Comparison of ENCODE assay signal across 8 mouse cellular contexts in genomic region chr11:12465229-12465628, GRCm38 (mm10). TPM values are rescaled to one million over a fixed set of nuclear protein-coding genes. Genes with fewer than 3 reads are reported as not detected.
DNase-seq lines count a peak whose midpoint lies in the region; ATAC-seq and TF ChIP-seq lines count a peak whose summit lies in the region.

No protein-coding gene starts in this region.

- no peaks in the 10 kb centered on the region for H3K36me3 ChIP-seq in liver, adult 2 months (ENCODE audit: control insufficient read depth, insufficient read depth, low read length)
- no peaks in the 10 kb centered on the region for H3K36me3 ChIP-seq in forebrain, embryonic 15.5 days
- H3K36me3 ChIP-seq in limb, embryonic 13.5 days = no peaks in the 10 kb centered on the region
- no peaks in the 10 kb centered on the region for H3K36me3 ChIP-seq in stomach, embryonic 14.5 days (ENCODE audit: control insufficient read depth, insufficient read depth, low read length)

- peak overlapping the region; percentile 86 for H3K4me3 ChIP-seq in liver, adult 2 months (ENCODE audit: insufficient read depth, low read depth, low read length)
- peak overlapping the region; percentile 62 for H3K4me3 ChIP-seq in forebrain, embryonic 15.5 days
- peak overlapping the region; percentile 73 for H3K4me3 ChIP-seq in limb, embryonic 13.5 days
- peak overlapping the region; percentile 70 for H3K4me3 ChIP-seq in stomach, embryonic 14.5 days (ENCODE audit: low read depth, low read length)

- H3K4me1 ChIP-seq in liver, adult 2 months (ENCODE audit: control insufficient read depth, insufficient read depth, low read length) = peaks cover 2% of the 10 kb centered on the region
- H3K4me1 ChIP-seq in forebrain, embryonic 15.5 days = peaks cover 8% of the 10 kb centered on the region; the same call in 1 of the 2 replicates
- peaks cover 10% of the 10 kb centered on the region for H3K4me1 ChIP-seq in limb, embryonic 13.5 days
- peaks cover 7% of the 10 kb centered on the region; the same call in 1 of the 2 replicates for H3K4me1 ChIP-seq in stomach, embryonic 14.5 days (ENCODE audit: control insufficient read depth, insufficient read depth, low read length)

- no peaks in the 10 kb centered on the region for H3K27me3 ChIP-seq in liver, adult 2 months (ENCODE audit: control insufficient read depth, insufficient read depth, low read length)
- peaks cover 14% of the 10 kb centered on the region for H3K27me3 ChIP-seq in forebrain, embryonic 15.5 days
- peaks cover 44% of the 10 kb centered on the region for H3K27me3 ChIP-seq in limb, embryonic 13.5 days
- no peaks in the 10 kb centered on the region for H3K27me3 ChIP-seq in stomach, embryonic 14.5 days (ENCODE audit: control insufficient read depth, insufficient read depth, low read length)

- no peak; the same call in 1 of the 2 replicates for ATAC-seq in forebrain, embryonic 15.5 days (replicated peaks)
- ATAC-seq in limb, embryonic 13.5 days (ENCODE audit: low FRiP score, low read depth) = no peak
- peak; percentile 16; the same call in 1 of the 2 replicates for ATAC-seq in stomach, embryonic 14.5 days (ENCODE audit: insufficient number of reproducible peaks, insufficient read depth, low FRiP score, low read depth)

- peak overlapping the region; percentile 26 for H3K27ac ChIP-seq in liver, adult 2 months (replicated peaks; ENCODE audit: insufficient read depth, low read depth, low read length)
- H3K27ac ChIP-seq in forebrain, embryonic 15.5 days (replicated peaks) = no peak overlapping the region
- no peak overlapping the region for H3K27ac ChIP-seq in limb, embryonic 13.5 days
- H3K27ac ChIP-seq in stomach, embryonic 14.5 days (ENCODE audit: low read length) = no peak overlapping the region

- no peaks in the 10 kb centered on the region; the same call in 1 of the 2 replicates for H3K79me2 ChIP-seq in liver, adult 2 months (ENCODE audit: control insufficient read depth, insufficient read depth, low read length)

- peak overlapping the region; percentile 89 for H3K9ac ChIP-seq in liver, adult 2 months (ENCODE audit: low read depth, low read length)
- H3K9ac ChIP-seq in forebrain, embryonic 15.5 days (replicated peaks) = peak overlapping the region; percentile 58
- no peak overlapping the region for H3K9ac ChIP-seq in limb, embryonic 13.5 days
- peak overlapping the region; percentile 33; the same call in 1 of the 2 replicates for H3K9ac ChIP-seq in stomach, embryonic 14.5 days (replicated peaks; ENCODE audit: low read depth, low read length)

- no peaks in the 10 kb centered on the region for H3K9me3 ChIP-seq in forebrain, embryonic 15.5 days
- no peaks in the 10 kb centered on the region for H3K9me3 ChIP-seq in limb, embryonic 13.5 days
- H3K9me3 ChIP-seq in stomach, embryonic 14.5 days (ENCODE audit: control insufficient read depth, low read depth, low read length) = no peaks in the 10 kb centered on the region

- TF ChIP-seq POLR2A in liver, adult 2 months (IDR thresholded peaks at IDR 0.05; ENCODE audit: extremely low read depth, insufficient read depth, low read length) = no peak

- H3K4me2 ChIP-seq in forebrain, embryonic 15.5 days (replicated peaks) = peak overlapping the region; percentile 90
- peak overlapping the region; percentile 93 for H3K4me2 ChIP-seq in limb, embryonic 13.5 days (replicated peaks)
- H3K4me2 ChIP-seq in stomach, embryonic 14.5 days (replicated peaks; ENCODE audit: low read depth, low read length) = peak overlapping the region; percentile 94

- TF ChIP-seq CTCF in liver, adult 2 months (IDR thresholded peaks at IDR 0.05; ENCODE audit: low read depth, low read length) = no peak

- DNase-seq in liver, adult 2 months (ENCODE audit: extremely low read depth, low read depth, low spot score) = no peak
- DNase-seq in liver = no peak
- no peak for DNase-seq in adrenal gland, postnatal 14 days
- no peak for DNase-seq in frontal cortex, postnatal 10 days (ENCODE audit: low spot score in 2 of 2)
- no peak for DNase-seq in cerebellum, adult 11-12 months

- WGBS in liver, adult 2 months = 13% methylated on average over 1 of the region's 1 CpGs
- WGBS in forebrain, embryonic 15.5 days = 62% methylated on average over 1 of the region's 1 CpGs
- WGBS in limb, embryonic 13.5 days = 16% methylated on average over 1 of the region's 1 CpGs
- WGBS in stomach, embryonic 14.5 days = 47% methylated on average over 1 of the region's 1 CpGs

RNA-seq across cellular contexts. Expression of gene Cobl, which starts 0.5 kb away (rescaled TPM):
- 5.7 and 9.0 TPM in 2 replicates for total RNA-seq in liver, adult 2 months (2014; rRNA removed)
- polyA plus RNA-seq in liver, adult 2 months (2012; rRNA removed) = 3.4 and 4.2 TPM in 2 replicates
- 5.1 and 6.6 TPM in 2 replicates for polyA plus RNA-seq in forebrain, embryonic 15.5 days (2015; fragmentation: Nextera tagmentation; extraction: Ambion mirVana)
- 16.9 and 17.8 TPM in 2 replicates for polyA plus RNA-seq in limb, embryonic 13.5 days (2015; fragmentation: Nextera tagmentation; extraction: Ambion mirVana)
- polyA plus RNA-seq in stomach, embryonic 14.5 days (2014; fragmentation: Nextera tagmentation; extraction: Ambion mirVana) = 9.5 and 14.2 TPM in 2 replicates
- total RNA-seq in adrenal gland, postnatal 14 days (2021) = 3.1 and 4.1 TPM in 2 replicates
